Mouse (Mus musculus) C2C12 (cell line): ENCODE measurements around the gene Pnpla3. TPM values are rescaled to one million over a fixed set of nuclear protein-coding genes. Genes with fewer than 3 reads are reported as not detected.
A peak's percentile ranks its signal among the peaks of the same experiment; 100 is the strongest.

Experiments used
- H3K27me3 ChIP-seq: one replicate; pipeline ENCODE4 v1.6.1; 2011; ENCODE audit not compliant: control insufficient read depth, insufficient read depth, insufficient read length
- H3K36me3 ChIP-seq: one replicate; pipeline ENCODE4 v1.6.1; 2011; ENCODE audit not compliant: control insufficient read depth, insufficient read depth
- H3K4me3 ChIP-seq: one replicate; pipeline ENCODE4 v1.5.1; 2011; ENCODE audit warnings: mild to moderate bottlenecking, control low read depth; ENCODE audit not compliant: poor library complexity, insufficient read depth, severe bottlenecking
- H3K79me2 ChIP-seq: one replicate; pipeline ENCODE4 v1.6.1; 2011; ENCODE audit not compliant: control insufficient read depth, insufficient read depth
- H3K79me3 ChIP-seq: one replicate; pipeline ENCODE4 v1.6.1; 2011; ENCODE audit warnings: low read depth, control low read depth
- H3ac ChIP-seq: one replicate; pipeline ENCODE3; 2011; ENCODE audit warnings: low read depth; ENCODE audit not compliant: control insufficient read depth, insufficient read length
- CEBPB ChIP-seq: IDR thresholded peaks from one replicate; pipeline ENCODE4 v1.6.1; 2011; ENCODE audit warnings: low read depth, mild to moderate bottlenecking, control low read depth, moderate library complexity
- CTCF ChIP-seq: IDR thresholded peaks from one replicate; pipeline ENCODE4 v1.5.1; 2011; ENCODE audit not compliant: control insufficient read depth, insufficient read depth, insufficient read length
- FOSL1 ChIP-seq: IDR thresholded peaks from one replicate; pipeline ENCODE4 v1.8.0; 2011; ENCODE audit warnings: mild to moderate bottlenecking, low read length; ENCODE audit not compliant: poor library complexity, insufficient read depth, severe bottlenecking
- MAX ChIP-seq: IDR thresholded peaks from one replicate; pipeline ENCODE4 v1.6.1; 2011; ENCODE audit warnings: mild to moderate bottlenecking, control low read depth
- MYOD1 ChIP-seq: IDR thresholded peaks from one replicate; pipeline ENCODE4 v1.6.1; 2011; ENCODE audit warnings: low read depth; ENCODE audit not compliant: control insufficient read depth, insufficient read length
- MYOG ChIP-seq: IDR thresholded peaks from one replicate; pipeline ENCODE4 v1.6.1; 2011; ENCODE audit not compliant: control insufficient read depth, insufficient read length; ENCODE audit errors: extremely low read depth
- USF1 ChIP-seq: IDR thresholded peaks from one replicate; pipeline ENCODE4 v1.6.1; 2011; ENCODE audit warnings: low read depth, mild to moderate bottlenecking, control low read depth, moderate library complexity
- polyA plus RNA-seq: library from polyadenylated mRNA; unstranded; fragments of >200 nt; fragmentation: generic; extraction: Trizol; gene quantifications from one replicate; pipeline ENCODE4 v1.2.1, GENCODE M21; 2012; ENCODE audit warnings: missing spikeins

Pnpla3 gene
- polyA plus RNA-seq, 1 experiment = not detected

DNA sequence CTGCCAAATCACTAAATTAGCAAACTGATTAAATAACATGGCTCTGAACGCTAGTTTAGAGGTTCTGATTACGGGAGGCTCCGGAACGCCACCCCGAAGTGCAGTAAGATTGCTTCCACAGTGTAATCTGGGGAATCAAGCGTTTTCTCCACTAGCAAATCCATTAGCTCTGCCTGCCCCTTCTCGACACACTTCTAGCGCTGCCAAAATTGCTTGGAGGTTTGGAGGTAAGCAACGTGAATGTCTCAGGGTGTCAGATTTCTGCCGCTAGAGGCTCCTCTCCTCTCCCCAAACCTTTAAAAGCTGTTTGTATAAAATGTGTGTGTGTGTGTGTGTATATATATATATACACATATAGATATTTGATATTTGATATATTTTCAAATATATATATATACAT lies 57.1 kb downstream of the Pnpla3 start:
- Histone ChIP-seq H3ac (no peak overlapping the region), H3K79me3 (no peaks in the 10 kb centered on the region), H3K36me3 (no peaks in the 10 kb centered on the region), H3K4me3 (no peak overlapping the region), H3K27me3 (no peaks in the 10 kb centered on the region), H3K79me2 (no peaks in the 10 kb centered on the region)
- TF ChIP-seq MYOG (no peak), CTCF (no peak), MAX (no peak), FOSL1 (no peak), USF1 (no peak), MYOD1 (no peak), CEBPB (no peak)

GRCm38 (mm10) chr15:84226918-84227317 lies 59.3 kb downstream of the Pnpla3 start:
- TF ChIP-seq FOSL1 (no peak), MYOD1 (no peak), MAX (no peak), CEBPB (no peak), CTCF (no peak)
- H3K27me3 ChIP-seq = no peaks in the 10 kb centered on the region
- no peaks in the 10 kb centered on the region for H3K36me3 ChIP-seq
- H3K79me3 ChIP-seq = peaks cover under 1% of the 10 kb centered on the region
- H3K79me2 ChIP-seq = peaks cover 7% of the 10 kb centered on the region
- H3ac ChIP-seq = no peak overlapping the region
- H3K4me3 ChIP-seq = no peak overlapping the region

GRCm38 (mm10) chr15:84230661-84231060 lies 63.0 kb downstream of the Pnpla3 start:
- peaks cover 9% of the 10 kb centered on the region for H3K36me3 ChIP-seq
- H3ac ChIP-seq = no peak overlapping the region
- no peak overlapping the region for H3K4me3 ChIP-seq
- peaks cover 35% of the 10 kb centered on the region for H3K79me2 ChIP-seq
- no peak for TF ChIP-seq MYOD1
- TF ChIP-seq CEBPB = no peak
- TF ChIP-seq MAX = no peak
- no peak for TF ChIP-seq MYOG
- TF ChIP-seq USF1 = no peak
- no peak for TF ChIP-seq CTCF
- H3K27me3 ChIP-seq = no peaks in the 10 kb centered on the region
- peaks cover 26% of the 10 kb centered on the region for H3K79me3 ChIP-seq

- H3K79me3 ChIP-seq = peaks cover 29% of the 10 kb centered on the region
- H3K4me3 ChIP-seq = peak overlapping the region; percentile 73
- TF ChIP-seq CTCF (no peak), MYOG (no peak), FOSL1 (no peak), CEBPB (no peak), MAX (no peak)
- H3K79me2 ChIP-seq = peaks cover 41% of the 10 kb centered on the region
- H3ac ChIP-seq = peak overlapping the region; percentile 75
- H3K36me3 ChIP-seq = peaks cover 12% of the 10 kb centered on the region
- H3K27me3 ChIP-seq = no peaks in the 10 kb centered on the region
These were observed 63.6 kb downstream of the Pnpla3 start for GRCm38 (mm10) chr15:84231113-84231712.

GRCm38 (mm10) chr15:84231721-84232561 lies 64.3 kb downstream of the Pnpla3 start, which contains the start of gene Parvb:
TSS of gene Parvb (plus strand) at chr15:84232043.
- peaks cover 19% of the 10 kb centered on the region for H3K36me3 ChIP-seq
- peaks cover 36% of the 10 kb centered on the region for H3K79me3 ChIP-seq
- peaks cover 48% of the 10 kb centered on the region for H3K79me2 ChIP-seq
- no peaks in the 10 kb centered on the region for H3K27me3 ChIP-seq
- peak within 1 kb of the TSS; percentile 75 for H3ac ChIP-seq
- H3K4me3 ChIP-seq = peak within 1 kb of the TSS; percentile 73
- TF ChIP-seq CTCF (peak; percentile 2), MAX (no peak)

- H3ac ChIP-seq = peak overlapping the region; percentile 72
- peaks cover 43% of the 10 kb centered on the region for H3K79me3 ChIP-seq
- no peaks in the 10 kb centered on the region for H3K27me3 ChIP-seq
- TF ChIP-seq MYOD1 (no peak), CTCF (no peak), CEBPB (no peak), MYOG (no peak)
- H3K4me3 ChIP-seq = peak overlapping the region; percentile 73
- peaks cover 26% of the 10 kb centered on the region for H3K36me3 ChIP-seq
- peaks cover 55% of the 10 kb centered on the region for H3K79me2 ChIP-seq
These were observed 65.0 kb downstream of the Pnpla3 start for GRCm38 (mm10) chr15:84232609-84233008.
